Mouse (Mus musculus): ENCODE results near the gene Itga8. TPM values are rescaled to one million over a fixed set of nuclear protein-coding genes. Genes with fewer than 3 reads are reported as not detected.

Itga8 gene
- total RNA-seq, 2 experiments from 2014 or later = 2.0 to 2.6 TPM

DNA sequence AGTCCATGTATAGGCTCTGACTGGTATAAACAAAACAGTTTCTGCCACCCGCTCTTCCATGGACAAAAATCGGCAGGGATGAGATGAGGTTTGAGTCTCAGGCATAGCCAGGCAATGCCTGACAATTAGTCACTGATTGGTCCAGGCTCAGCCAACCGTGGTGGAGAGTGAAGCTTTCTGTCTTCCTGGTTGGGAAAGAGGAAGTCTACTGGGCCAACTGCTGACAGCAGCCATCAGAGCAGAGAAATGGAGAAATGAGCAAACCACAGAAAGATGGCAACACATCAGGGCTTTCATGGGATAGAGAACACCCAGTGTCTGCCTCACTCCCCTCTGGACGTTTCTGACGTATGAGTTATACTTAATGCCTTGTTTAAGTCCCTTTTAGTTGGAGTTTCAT is 15.6 kb upstream of the Itga8 start:
- Histone ChIP-seq H3K4me3 (no peak overlapping the region), H3K27ac (peak overlapping the region; percentile 69)
- DNase-seq = peak; percentile 33
- intact Hi-C loops (cut with DNase I) = no loop called here
- no peak for TF ChIP-seq CTCF (IDR thresholded peaks at IDR 0.05)

DNA sequence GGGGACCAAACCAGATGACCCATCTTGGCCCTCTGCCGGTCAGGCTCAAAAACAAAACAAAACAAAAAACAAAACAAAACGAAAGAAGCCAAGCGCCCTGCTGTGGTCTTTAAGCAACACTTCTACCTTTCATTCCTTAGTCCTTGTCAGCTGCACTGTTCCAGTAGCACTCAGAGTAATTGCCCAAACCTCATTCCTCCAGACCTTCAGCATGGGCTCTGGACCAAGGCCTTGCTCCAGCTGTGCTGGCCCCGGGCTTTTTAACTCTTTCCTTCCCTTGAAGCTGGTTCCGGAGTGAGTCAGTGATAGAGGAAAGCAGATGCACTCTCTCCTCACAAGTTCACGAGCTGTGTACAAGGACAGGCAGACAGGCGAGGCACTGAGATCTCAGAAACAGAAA is 14.6 kb upstream of the Itga8 start:
- peak overlapping the region; percentile 50 for H3K27ac ChIP-seq
- peak; percentile 65 for DNase-seq
- H3K4me3 ChIP-seq = peak overlapping the region; percentile 45
- no peak for TF ChIP-seq CTCF (IDR thresholded peaks at IDR 0.05)
- intact Hi-C loops (cut with DNase I) = no loop called here

DNA sequence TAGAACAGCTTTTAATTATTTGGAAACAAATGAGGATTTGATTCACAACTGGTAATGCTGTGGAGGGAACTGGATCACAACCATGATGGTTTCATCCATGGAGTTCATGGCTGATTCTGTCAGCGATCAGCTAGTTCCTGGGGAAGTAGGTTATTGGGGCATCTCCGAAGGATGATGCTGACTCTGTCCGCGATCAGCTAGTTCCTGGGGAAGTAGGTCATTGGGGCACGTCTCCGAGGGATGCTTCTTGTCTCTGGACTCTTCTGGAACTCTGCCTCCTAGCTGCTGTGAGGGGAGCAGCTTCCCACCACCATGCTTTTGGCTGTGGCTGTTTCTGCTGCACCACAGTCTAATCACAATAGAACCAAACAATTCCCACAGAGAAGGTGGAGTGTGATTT is 12.3 kb upstream of the Itga8 start:
- H3K27ac ChIP-seq = no peak overlapping the region
- H3K4me3 ChIP-seq = no peak overlapping the region
- DNase-seq = no peak
- intact Hi-C loops (cut with DNase I) = no loop called here
- no peak for TF ChIP-seq CTCF (IDR thresholded peaks at IDR 0.05)

DNA sequence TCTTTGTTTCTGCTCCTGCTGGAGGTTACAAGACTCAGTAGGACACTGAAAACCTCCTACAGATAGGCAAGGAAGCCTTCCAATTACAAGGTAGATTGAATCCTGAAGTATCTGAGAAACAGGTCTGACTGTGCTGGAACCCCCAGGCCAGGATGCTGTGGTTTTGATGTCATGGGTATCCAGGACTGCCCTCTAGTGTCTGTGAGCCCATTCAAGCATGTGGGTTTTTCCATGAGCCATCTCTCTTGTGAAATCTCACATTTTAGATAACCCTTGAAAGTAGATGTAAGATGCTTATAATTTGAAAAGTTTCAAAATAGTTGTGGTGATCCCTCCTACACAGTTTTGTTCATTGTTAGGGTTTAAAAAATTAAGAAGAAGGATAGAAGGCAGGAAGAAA is 6.7 kb upstream of the Itga8 start:
- no peak for DNase-seq
- TF ChIP-seq CTCF (IDR thresholded peaks at IDR 0.05) = peak; percentile 10; the same call in 1 of the 2 replicates
- H3K4me3 ChIP-seq = no peak overlapping the region
- intact Hi-C loops (cut with DNase I) = no loop called here
- no peak overlapping the region for H3K27ac ChIP-seq

DNA sequence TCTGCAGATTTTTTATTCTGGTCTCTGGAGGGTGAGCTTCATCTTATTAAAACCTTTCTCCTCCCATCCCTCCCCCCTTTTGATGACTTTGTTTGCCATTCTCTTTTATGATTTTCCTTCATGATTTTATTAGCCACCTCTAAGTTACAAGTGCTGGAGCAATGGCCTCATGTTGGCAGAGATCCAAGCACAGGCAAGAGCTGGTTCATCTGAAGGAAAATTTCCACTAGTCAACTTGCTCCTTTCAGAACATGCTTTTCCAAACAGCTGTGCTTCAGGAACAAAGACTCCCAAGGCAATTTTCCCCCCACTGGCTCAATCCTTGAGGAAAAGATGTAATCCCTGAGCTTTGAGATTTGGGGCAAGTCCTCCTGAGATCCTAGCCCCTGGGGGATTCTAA is 5.6 kb upstream of the Itga8 start:
- DNase-seq = peak; percentile 47
- 0 out of 2 replicates have a peak overlapping the region, but pooled peaks have one; percentile 31 for H3K27ac ChIP-seq
- no peak for TF ChIP-seq CTCF (IDR thresholded peaks at IDR 0.05)
- intact Hi-C loops (cut with DNase I) = no loop called here
- no peak overlapping the region for H3K4me3 ChIP-seq

DNA sequence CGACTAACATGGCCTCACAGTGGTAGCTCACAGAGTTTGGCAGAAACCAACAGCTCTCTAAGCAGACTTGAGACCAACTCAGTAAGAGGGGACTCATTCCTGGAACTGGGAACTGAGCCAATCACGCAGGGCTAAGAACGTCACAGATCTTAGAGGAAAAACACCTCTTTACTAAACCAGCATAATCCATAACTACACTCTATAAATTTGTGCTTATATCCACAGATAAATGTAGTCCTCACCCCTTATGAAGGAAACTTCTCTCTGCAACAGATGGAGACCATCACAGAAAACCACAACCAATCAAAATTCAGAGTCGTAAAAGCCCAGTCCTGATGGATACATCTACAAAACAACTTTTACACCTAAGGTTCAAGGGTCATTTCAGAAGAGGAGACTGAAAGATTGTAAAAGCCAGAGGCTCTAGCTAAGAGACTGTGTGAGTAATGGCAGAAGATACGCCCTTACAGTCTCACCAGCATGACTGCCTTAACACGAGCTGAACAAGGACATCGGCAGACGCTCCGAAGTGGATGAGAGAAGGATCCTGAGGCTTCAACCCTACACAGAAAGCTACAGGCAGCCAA is 3.4 kb upstream of the Itga8 start:
- no peak overlapping the region for H3K27ac ChIP-seq
- DNase-seq = no peak
- no peak overlapping the region for H3K4me3 ChIP-seq
- no peak for TF ChIP-seq CTCF (IDR thresholded peaks at IDR 0.05)
- intact Hi-C loops (cut with DNase I) = no loop called here

DNA sequence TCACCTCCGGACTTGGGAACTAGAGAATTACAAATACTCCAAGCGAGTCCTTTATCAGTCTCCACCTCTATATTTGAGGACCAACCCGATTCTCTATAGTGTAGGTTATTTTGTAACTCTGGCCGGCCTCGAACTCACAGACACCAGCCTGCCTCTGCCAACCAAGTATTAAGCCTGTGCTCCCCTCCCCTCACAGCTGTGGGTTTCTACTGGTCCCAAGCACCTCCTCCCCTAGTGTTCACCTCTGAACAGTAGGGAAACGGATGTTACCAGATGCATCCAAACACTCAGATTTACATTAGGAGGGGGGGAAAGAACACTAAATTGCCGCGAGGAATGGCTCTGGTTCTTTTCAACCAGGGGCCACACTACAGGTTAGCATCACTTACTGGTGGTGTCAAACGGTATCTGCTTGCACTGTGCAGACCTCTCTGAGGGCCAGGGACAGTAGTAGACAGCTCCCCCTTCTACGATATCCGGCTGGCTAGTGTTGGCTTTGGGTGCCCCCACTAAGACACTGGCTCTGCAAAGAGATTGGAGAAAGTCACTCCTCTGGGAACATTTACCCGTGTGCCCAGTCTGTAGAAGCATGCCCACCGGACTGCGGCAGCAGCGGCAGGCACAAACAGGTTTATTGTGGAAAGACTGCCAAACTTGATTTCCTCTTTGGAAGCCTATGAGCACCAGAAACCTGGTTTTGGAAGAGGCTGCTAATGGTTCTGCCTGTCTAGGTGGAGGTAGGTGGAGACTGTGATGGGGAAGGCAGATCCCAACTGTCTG is 1.1 kb downstream of the Itga8 start:
- Histone ChIP-seq H3K4me3 (peak overlapping the region; percentile 87), H3K27ac (no peak overlapping the region; the same call in 1 of the 2 replicates)
- intact Hi-C loops (cut with DNase I) = loop anchor here (5.0 kb wide), 3 partner anchors 87 to 298 kb away; no protein-coding TSS in a partner anchor
- DNase-seq = no peak
- no peak for TF ChIP-seq CTCF (IDR thresholded peaks at IDR 0.05)

DNA sequence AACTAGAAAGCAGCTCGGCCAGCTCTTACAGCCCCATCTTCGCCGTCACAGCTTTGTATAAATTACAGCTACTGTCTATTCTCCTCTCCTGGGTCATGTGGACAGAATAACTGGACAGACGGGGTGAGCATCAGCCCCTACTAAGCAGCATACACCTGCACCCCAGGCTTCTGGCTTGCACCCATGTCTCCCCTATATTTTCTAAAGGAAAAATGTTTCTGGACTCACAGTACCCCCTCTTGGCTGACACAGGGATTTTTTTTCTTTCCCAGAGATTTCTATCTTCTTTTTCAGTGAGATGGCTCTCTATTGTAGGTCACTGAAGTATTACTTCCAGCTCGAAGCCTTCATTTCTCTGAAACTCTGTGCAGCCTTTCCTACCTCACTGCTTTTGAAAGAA is 4.4 kb downstream of the Itga8 start:
- Histone ChIP-seq H3K4me3 (no peak overlapping the region), H3K27ac (no peak overlapping the region)
- no peak for TF ChIP-seq CTCF (IDR thresholded peaks at IDR 0.05)
- DNase-seq = no peak
- intact Hi-C loops (cut with DNase I) = no loop called here

DNA sequence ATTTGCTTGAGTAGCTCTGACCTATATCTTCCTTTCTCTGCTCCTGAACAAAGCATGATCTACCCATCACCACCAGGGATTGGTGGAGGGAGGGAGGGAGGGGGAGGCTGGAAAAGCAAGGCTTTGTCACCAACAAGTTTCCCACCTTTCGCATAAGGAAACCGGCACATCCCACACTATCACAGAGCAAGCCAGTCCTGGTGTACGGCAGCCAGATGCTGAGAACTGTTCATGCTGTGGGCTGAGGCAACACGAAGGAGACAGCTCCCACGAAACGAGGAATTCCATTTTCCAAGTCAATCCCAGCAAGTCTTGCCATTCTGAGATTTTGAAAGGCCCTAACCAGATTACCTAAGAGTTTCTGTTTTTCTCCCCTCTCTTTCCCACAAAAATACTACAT is 6.6 kb downstream of the Itga8 start:
- no peak for DNase-seq
- intact Hi-C loops (cut with DNase I) = no loop called here
- H3K27ac ChIP-seq = no peak overlapping the region

DNA sequence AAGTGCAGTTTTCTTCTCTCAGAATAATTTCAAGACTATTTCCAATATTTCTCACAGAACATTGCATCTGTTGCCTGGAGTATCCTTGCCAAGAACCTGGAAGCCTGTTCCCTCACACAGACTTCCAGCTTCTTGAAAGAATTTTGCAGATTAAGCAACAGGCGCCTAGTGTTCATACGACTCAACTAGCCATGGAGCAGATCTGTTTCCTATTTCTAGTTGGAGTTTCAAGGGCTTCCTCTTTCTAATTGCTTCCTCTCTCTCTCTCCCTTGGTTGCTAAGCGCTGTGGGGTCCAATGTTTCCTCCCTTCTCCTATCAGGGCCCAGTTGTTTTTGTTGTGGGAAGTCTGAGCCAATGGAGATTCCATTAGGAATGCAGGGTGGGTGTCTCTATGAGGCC is 7.7 kb downstream of the Itga8 start:
- Histone ChIP-seq H3K27ac (no peak overlapping the region), H3K4me3 (no peak overlapping the region)
- peak; percentile 24 for DNase-seq
- no peak for TF ChIP-seq CTCF (IDR thresholded peaks at IDR 0.05)
- intact Hi-C loops (cut with DNase I) = no loop called here

More for the DNA sequence above, 6.6 kb downstream of the Itga8 start:
- TF ChIP-seq CTCF (IDR thresholded peaks at IDR 0.05) = no peak
- no peak overlapping the region for H3K4me3 ChIP-seq

DNA sequence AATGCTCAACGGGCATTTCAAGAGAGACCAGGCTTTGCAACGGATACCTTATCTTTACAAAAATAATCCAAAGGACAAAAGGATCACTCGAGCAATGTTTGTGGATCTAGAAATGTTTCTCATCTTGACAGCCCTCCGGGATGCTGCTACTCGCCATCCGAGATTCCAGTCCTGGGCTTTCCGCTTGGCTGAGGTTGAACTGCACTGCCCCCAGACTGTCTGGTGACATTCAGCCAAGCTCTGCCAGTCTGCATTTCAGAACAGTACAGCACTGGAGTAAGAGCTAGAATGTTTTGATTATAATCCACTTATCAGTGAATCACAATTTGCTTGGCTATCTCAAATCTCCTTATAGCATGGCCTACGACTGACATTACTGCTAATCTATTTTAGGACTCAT is 8.3 kb downstream of the Itga8 start:
- TF ChIP-seq CTCF (IDR thresholded peaks at IDR 0.05) = no peak
- Histone ChIP-seq H3K4me3 (no peak overlapping the region), H3K27ac (no peak overlapping the region)
- no peak for DNase-seq
- intact Hi-C loops (cut with DNase I) = no loop called here

DNA sequence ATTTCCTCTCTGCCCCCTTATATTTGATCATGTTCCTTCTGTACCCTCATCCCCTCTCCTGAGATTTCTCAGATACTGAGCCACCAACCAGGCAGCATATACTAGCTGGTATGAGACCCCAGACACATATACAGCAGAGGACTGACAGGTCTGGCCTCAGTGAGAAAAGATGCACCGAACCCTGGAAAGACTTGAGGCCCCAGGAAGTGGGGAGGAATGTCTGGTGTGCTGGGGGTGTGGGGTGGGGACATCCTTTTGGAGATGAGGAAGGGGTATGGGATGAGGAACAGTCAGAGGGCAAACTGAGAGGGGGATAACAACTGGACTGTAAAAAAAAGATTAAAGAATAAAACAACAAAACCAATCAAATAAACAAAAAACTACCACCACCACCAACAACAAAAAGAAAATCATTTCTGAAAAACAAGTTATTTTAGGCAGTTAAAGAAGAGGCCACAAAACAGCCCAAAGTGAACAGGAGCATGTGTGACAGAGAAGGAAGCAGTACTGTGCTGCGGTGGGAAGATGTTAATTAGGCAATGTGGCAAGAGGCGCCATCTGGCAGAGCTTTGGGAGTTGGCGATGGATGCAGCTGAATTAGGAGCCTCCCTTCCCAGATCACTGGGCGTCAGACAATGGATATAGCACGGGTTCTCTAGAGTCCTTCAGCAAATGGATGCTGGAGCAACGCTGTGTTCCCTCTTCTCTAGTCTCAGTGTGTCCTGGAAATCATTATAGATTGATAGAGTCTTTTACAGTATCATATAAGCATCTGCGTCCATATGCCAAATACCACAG is 9.5 kb downstream of the Itga8 start:
- intact Hi-C loops (cut with DNase I) = no loop called here
- Histone ChIP-seq H3K4me3 (no peak overlapping the region), H3K27ac (no peak overlapping the region)
- DNase-seq = peak; percentile 27
- TF ChIP-seq CTCF (IDR thresholded peaks at IDR 0.05) = no peak

DNA sequence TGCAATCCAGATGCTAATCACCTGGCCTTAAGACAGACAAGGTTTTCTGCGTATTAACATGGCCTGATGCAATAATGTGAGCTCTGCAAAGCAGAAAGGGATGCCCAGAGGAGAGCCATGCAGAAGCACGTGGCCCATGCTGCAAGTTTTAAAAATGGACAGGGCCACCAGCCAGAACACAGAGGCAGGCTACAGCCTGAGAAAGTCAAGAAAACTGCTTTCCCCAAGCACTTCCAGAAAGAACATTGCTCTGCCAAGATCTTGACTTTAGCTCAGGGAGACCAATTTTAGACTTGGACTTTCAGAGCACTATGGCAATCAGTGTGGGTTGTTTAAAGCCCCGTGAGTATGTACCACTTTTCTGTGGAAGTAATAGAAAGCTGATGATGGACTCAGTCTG is 11.5 kb downstream of the Itga8 start:
- no peak for TF ChIP-seq CTCF (IDR thresholded peaks at IDR 0.05)
- no peak overlapping the region for H3K4me3 ChIP-seq
- intact Hi-C loops (cut with DNase I) = no loop called here
- peak; percentile 25 for DNase-seq
- H3K27ac ChIP-seq = no peak overlapping the region

Data from gastrocnemius, adult 2 months (tissue).